Mouse (Mus musculus): ENCODE data around the gene Cdkal1.

DNA sequence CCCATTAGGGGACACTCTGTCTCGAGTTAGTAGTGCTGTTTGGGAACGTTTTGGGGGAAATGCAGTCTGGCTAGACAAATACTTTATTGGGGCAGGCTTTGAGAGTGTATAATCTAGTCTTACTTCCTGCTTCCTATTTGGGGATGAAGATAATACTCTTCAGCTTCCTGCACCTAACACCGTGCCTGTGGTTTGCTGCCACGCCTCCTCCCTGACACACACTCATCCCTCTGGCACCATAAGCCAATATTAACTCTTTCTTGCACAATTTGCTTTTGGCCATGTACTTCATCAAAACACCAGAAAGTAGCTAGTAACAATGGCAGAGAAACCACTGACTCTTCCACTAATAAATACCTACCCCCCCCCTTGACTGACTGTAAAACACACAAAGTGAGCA is 63.4 kb downstream of the Cdkal1 start:
- TF ChIP-seq POLR2A (IDR thresholded peaks at IDR 0.05; ENCODE audit: borderline replicate concordance, insufficient read depth, low read length) = no peak
- no peak for TF ChIP-seq CTCF (IDR thresholded peaks at IDR 0.05; ENCODE audit: borderline replicate concordance, insufficient read depth, low read depth, low read length)
